Mouse (Mus musculus) liver (tissue): ENCODE data around the gene Gtpbp1.
"Not testable (repeated sequence)": the region's sequence is repeated elsewhere in the genome, so short reads cannot be mapped to it uniquely, and the experiment has no call there.

ENCODE experiments used
- DNase-seq: peaks from one replicate; pipeline ENCODE4 v3.0.0-alpha.2; 2020; ENCODE audit warnings: mixed read lengths

The Gtpbp1 gene

GRCm38 (mm10) chr15:79690426-79691022 is at the start of gene Gtpbp1:
Gene Gtpbp1, plus strand, starts transcription at chr15:79690845.
- DNase-seq, result peak; percentile 97

- DNase-seq, result no peak
Measured at GRCm38 (mm10) chr15:79641135-79641817, 49.4 kb upstream of the Gtpbp1 start.

GRCm38 (mm10) chr15:79645483-79645882 is 45.2 kb upstream of the Gtpbp1 start:
- no peak for DNase-seq

- no peak for DNase-seq
Measured at GRCm38 (mm10) chr15:79648130-79648529, 42.5 kb upstream of the Gtpbp1 start.

GRCm38 (mm10) chr15:79650569-79650968 is 40.1 kb upstream of the Gtpbp1 start:
- DNase-seq, result peak; percentile 54

GRCm38 (mm10) chr15:79651481-79651880 is 39.2 kb upstream of the Gtpbp1 start:
- DNase-seq, result peak; percentile 28

GRCm38 (mm10) chr15:79656451-79656850 is 34.2 kb upstream of the Gtpbp1 start:
- no peak for DNase-seq

GRCm38 (mm10) chr15:79657837-79658530 is 32.7 kb upstream of the Gtpbp1 start:
- DNase-seq, result peak; percentile 95

- peak; percentile 97 for DNase-seq
Measured at GRCm38 (mm10) chr15:79658531-79659375, 31.9 kb upstream of the Gtpbp1 start, which contains the start of the genes Fam227a and Cby1. Gene Fam227a, minus strand, starts transcription at chr15:79658956. Gene Cby1, plus strand, starts transcription at chr15:79659199.

- peak; percentile 72 for DNase-seq
Measured at GRCm38 (mm10) chr15:79661852-79662251, 28.8 kb upstream of the Gtpbp1 start.

GRCm38 (mm10) chr15:79664666-79665065 is 26.0 kb upstream of the Gtpbp1 start:
- no peak for DNase-seq

- DNase-seq, result no peak
Measured at GRCm38 (mm10) chr15:79669195-79669594, 21.4 kb upstream of the Gtpbp1 start.

GRCm38 (mm10) chr15:79670249-79670971 is 20.2 kb upstream of the Gtpbp1 start, which contains the start of gene Tomm22:
Gene Tomm22, plus strand, starts transcription at chr15:79670861.
- peak; percentile 92 for DNase-seq

GRCm38 (mm10) chr15:79670972-79671299 is 19.7 kb upstream of the Gtpbp1 start:
- DNase-seq, result no peak

- DNase-seq, result not testable (repeated sequence)
Measured at GRCm38 (mm10) chr15:79671828-79672348, 18.8 kb upstream of the Gtpbp1 start.

GRCm38 (mm10) chr15:79677936-79678335 is 12.7 kb upstream of the Gtpbp1 start:
- DNase-seq, result no peak

GRCm38 (mm10) chr15:79681973-79682372 is 8.7 kb upstream of the Gtpbp1 start:
- peak; percentile 80 for DNase-seq

- DNase-seq, result peak; percentile 40
Measured at GRCm38 (mm10) chr15:79683146-79683545, 7.5 kb upstream of the Gtpbp1 start.

GRCm38 (mm10) chr15:79683707-79684465 is 6.8 kb upstream of the Gtpbp1 start:
- DNase-seq, result peak; percentile 32

- no peak for DNase-seq
Measured at GRCm38 (mm10) chr15:79684616-79685015, 6.0 kb upstream of the Gtpbp1 start.

GRCm38 (mm10) chr15:79685141-79685641 is 5.5 kb upstream of the Gtpbp1 start:
- no peak for DNase-seq
